Mouse (Mus musculus) hindbrain, embryonic 15.5 days (tissue): ENCODE data around the gene Heatr1. TPM values are rescaled to one million over a fixed set of nuclear protein-coding genes. Genes with fewer than 3 reads are reported as not detected.

Experiments
- ATAC-seq: fragments of 200-750 bp; cut with Nextera tagmentation; 2 replicates; pipeline ENCODE4 v1.8.0; 2017; ENCODE audit warnings: low read depth, moderate number of reproducible peaks, moderate TSS enrichment; ENCODE audit not compliant: low FRiP score
- H3K27ac ChIP-seq: fragments of 300-500 bp; sonication (generic); replicated peaks from 2 replicates; pipeline ENCODE4 v1.5.1; 2015; ENCODE audit warnings: mild to moderate bottlenecking, inconsistent platforms
- H3K27me3 ChIP-seq: fragments of 300-500 bp; sonication (generic); 2 replicates; pipeline ENCODE4 v1.6.1; 2015; ENCODE audit warnings: control low read depth, inconsistent platforms
- H3K36me3 ChIP-seq: fragments of 300-500 bp; sonication (generic); 2 replicates; pipeline ENCODE4 v1.6.1; 2015; ENCODE audit warnings: control low read depth, inconsistent platforms
- H3K4me1 ChIP-seq: fragments of 300-500 bp; sonication (generic); replicated peaks from 2 replicates; pipeline ENCODE4 v1.6.1; 2015; ENCODE audit warnings: control low read depth, inconsistent platforms
- H3K4me2 ChIP-seq: fragments of 300-500 bp; sonication (generic); 2 replicates; pipeline ENCODE4 v1.6.1; 2015; ENCODE audit warnings: moderate library complexity, mild to moderate bottlenecking, inconsistent platforms
- H3K4me3 ChIP-seq: fragments of 300-500 bp; sonication (generic); 2 replicates; pipeline ENCODE4 v1.5.1; 2015; ENCODE audit warnings: mild to moderate bottlenecking, inconsistent platforms
- H3K9ac ChIP-seq: fragments of 300-500 bp; sonication (generic); 2 replicates; pipeline ENCODE4 v1.6.1; 2015; ENCODE audit warnings: inconsistent platforms
- H3K9me3 ChIP-seq: fragments of 300-500 bp; sonication (generic); 2 replicates; pipeline ENCODE4 v1.6.1; 2016; ENCODE audit warnings: control low read depth, inconsistent platforms
- WGBS: fragments of 180-500 bp; shearing (Covaris S2); methylation state at CpG from one replicate; pipeline ENCODE4 v1.1.7; 2015; 5-methylcytosine and 5-hydroxymethylcytosine counted together
- polyA plus RNA-seq: library from polyadenylated mRNA; unstranded; fragments of >200 nt; fragmentation: Nextera tagmentation; extraction: Ambion mirVana; gene quantifications from 2 replicates; pipeline ENCODE4 v1.2.1, GENCODE M21; 2015

Heatr1 gene
- polyA plus RNA-seq: 13.4 and 13.8 TPM in 2 replicates

- Histone ChIP-seq H3K4me2 (peak within 1 kb of the TSS; percentile 97), H3K4me1 (peaks cover 9% of the 10 kb centered on the region), H3K9me3 (no peaks in the 10 kb centered on the region), H3K36me3 (peaks cover 13% of the 10 kb centered on the region), H3K4me3 (peak within 1 kb of the TSS; percentile 91), H3K9ac (peak within 1 kb of the TSS; percentile 52), H3K27ac (peak within 1 kb of the TSS; percentile 70), H3K27me3 (peaks cover 6% of the 10 kb centered on the region; the same call in 1 of the 2 replicates)
- peak; percentile 97 for ATAC-seq
- WGBS: under 1% methylated on average over 43 of the region's 43 CpGs
Observed at GRCm38 (mm10) chr13:12394609-12395505, at the start of gene Heatr1. Heatr1 (plus strand) TSS chr13:12395027.

GRCm38 (mm10) chr13:12346837-12347236 lies 48.0 kb upstream of the Heatr1 start:
- Histone ChIP-seq H3K4me1 (no peaks in the 10 kb centered on the region), H3K27me3 (no peaks in the 10 kb centered on the region), H3K4me2 (no peak overlapping the region), H3K4me3 (no peak overlapping the region), H3K9ac (no peak overlapping the region), H3K27ac (no peak overlapping the region), H3K9me3 (no peaks in the 10 kb centered on the region), H3K36me3 (no peaks in the 10 kb centered on the region)
- no peak for ATAC-seq
- WGBS: 79% methylated on average over 3 of the region's 3 CpGs

GRCm38 (mm10) chr13:12349197-12349824 lies 45.5 kb upstream of the Heatr1 start:
- no peaks in the 10 kb centered on the region for H3K9me3 ChIP-seq
- no peak overlapping the region for H3K4me3 ChIP-seq
- no peak for ATAC-seq
- H3K4me2 ChIP-seq: no peak overlapping the region
- H3K27ac ChIP-seq: no peak overlapping the region
- no peaks in the 10 kb centered on the region for H3K36me3 ChIP-seq
- H3K9ac ChIP-seq: no peak overlapping the region
- 79% methylated on average over 13 of the region's 13 CpGs for WGBS
- no peaks in the 10 kb centered on the region for H3K27me3 ChIP-seq
- no peaks in the 10 kb centered on the region for H3K4me1 ChIP-seq

GRCm38 (mm10) chr13:12356184-12356583 lies 38.6 kb upstream of the Heatr1 start:
- Histone ChIP-seq H3K27ac (no peak overlapping the region), H3K4me1 (no peaks in the 10 kb centered on the region), H3K4me3 (no peak overlapping the region), H3K36me3 (no peaks in the 10 kb centered on the region), H3K4me2 (no peak overlapping the region), H3K27me3 (no peaks in the 10 kb centered on the region), H3K9me3 (no peaks in the 10 kb centered on the region), H3K9ac (no peak overlapping the region)
- WGBS: 73% methylated on average over 4 of the region's 4 CpGs
- no peak for ATAC-seq

- Histone ChIP-seq H3K4me2 (no peak overlapping the region), H3K4me1 (no peaks in the 10 kb centered on the region), H3K4me3 (no peak overlapping the region), H3K27me3 (no peaks in the 10 kb centered on the region), H3K27ac (no peak overlapping the region), H3K9me3 (no peaks in the 10 kb centered on the region), H3K36me3 (no peaks in the 10 kb centered on the region), H3K9ac (no peak overlapping the region)
- 81% methylated on average over 5 of the region's 5 CpGs for WGBS
- no peak for ATAC-seq
Observed at GRCm38 (mm10) chr13:12357554-12357953, 37.3 kb upstream of the Heatr1 start.

GRCm38 (mm10) chr13:12361486-12361885 lies 33.3 kb upstream of the Heatr1 start:
- no peaks in the 10 kb centered on the region for H3K27me3 ChIP-seq
- no peaks in the 10 kb centered on the region for H3K9me3 ChIP-seq
- no peak overlapping the region for H3K27ac ChIP-seq
- no peak overlapping the region for H3K4me2 ChIP-seq
- no peak overlapping the region for H3K4me3 ChIP-seq
- H3K36me3 ChIP-seq: no peaks in the 10 kb centered on the region
- WGBS: 83% methylated on average over 4 of the region's 4 CpGs
- H3K9ac ChIP-seq: no peak overlapping the region
- H3K4me1 ChIP-seq: no peaks in the 10 kb centered on the region
- ATAC-seq: no peak

GRCm38 (mm10) chr13:12369041-12369621 lies 25.7 kb upstream of the Heatr1 start:
- H3K27ac ChIP-seq: no peak overlapping the region
- no peak overlapping the region for H3K4me2 ChIP-seq
- 58% methylated on average over 8 of the region's 8 CpGs for WGBS

GRCm38 (mm10) chr13:12369930-12370329 lies 24.9 kb upstream of the Heatr1 start:
- Histone ChIP-seq H3K9ac (no peak overlapping the region), H3K4me2 (no peak overlapping the region), H3K9me3 (no peaks in the 10 kb centered on the region), H3K4me1 (no peaks in the 10 kb centered on the region), H3K36me3 (no peaks in the 10 kb centered on the region), H3K27ac (no peak overlapping the region), H3K27me3 (no peaks in the 10 kb centered on the region), H3K4me3 (no peak overlapping the region)
- 83% methylated on average over 11 of the region's 11 CpGs for WGBS
- 0 out of 2 replicates have a peak, but pooled peaks have one; percentile 15 for ATAC-seq

More at GRCm38 (mm10) chr13:12369041-12369621, 25.7 kb upstream of the Heatr1 start:
- Histone ChIP-seq H3K9me3 (no peaks in the 10 kb centered on the region), H3K36me3 (no peaks in the 10 kb centered on the region), H3K9ac (no peak overlapping the region), H3K27me3 (no peaks in the 10 kb centered on the region), H3K4me3 (no peak overlapping the region), H3K4me1 (no peaks in the 10 kb centered on the region)
- ATAC-seq: peak; percentile 51; the same call in 1 of the 2 replicates

GRCm38 (mm10) chr13:12372755-12373154 lies 22.1 kb upstream of the Heatr1 start:
- no peak overlapping the region for H3K4me3 ChIP-seq
- H3K36me3 ChIP-seq: no peaks in the 10 kb centered on the region
- H3K27ac ChIP-seq: no peak overlapping the region
- no peak for ATAC-seq
- H3K4me2 ChIP-seq: no peak overlapping the region
- no peaks in the 10 kb centered on the region for H3K4me1 ChIP-seq
- H3K27me3 ChIP-seq: no peaks in the 10 kb centered on the region
- no peaks in the 10 kb centered on the region for H3K9me3 ChIP-seq
- 89% methylated on average over 3 of the region's 3 CpGs for WGBS
- H3K9ac ChIP-seq: no peak overlapping the region

GRCm38 (mm10) chr13:12376778-12377177 lies 18.0 kb upstream of the Heatr1 start:
- Histone ChIP-seq H3K9me3 (no peaks in the 10 kb centered on the region), H3K4me2 (no peak overlapping the region), H3K27ac (no peak overlapping the region), H3K4me3 (no peak overlapping the region), H3K4me1 (no peaks in the 10 kb centered on the region), H3K36me3 (no peaks in the 10 kb centered on the region), H3K27me3 (no peaks in the 10 kb centered on the region), H3K9ac (no peak overlapping the region)
- 78% methylated on average over 1 of the region's 1 CpGs for WGBS
- ATAC-seq: no peak

GRCm38 (mm10) chr13:12384796-12385195 lies 10.0 kb upstream of the Heatr1 start:
- Histone ChIP-seq H3K27ac (no peak overlapping the region), H3K4me3 (no peak overlapping the region), H3K9ac (no peak overlapping the region), H3K4me1 (no peaks in the 10 kb centered on the region), H3K27me3 (no peaks in the 10 kb centered on the region), H3K4me2 (no peak overlapping the region), H3K9me3 (no peaks in the 10 kb centered on the region), H3K36me3 (no peaks in the 10 kb centered on the region)
- ATAC-seq: no peak

GRCm38 (mm10) chr13:12386286-12386685 lies 8.5 kb upstream of the Heatr1 start:
- Histone ChIP-seq H3K9ac (no peak overlapping the region), H3K27me3 (no peaks in the 10 kb centered on the region), H3K4me2 (no peak overlapping the region), H3K4me3 (no peak overlapping the region), H3K36me3 (no peaks in the 10 kb centered on the region), H3K9me3 (no peaks in the 10 kb centered on the region), H3K4me1 (no peaks in the 10 kb centered on the region), H3K27ac (no peak overlapping the region)
- no peak for ATAC-seq
